Mouse (Mus musculus) forebrain, embryonic 14.5 days (tissue): Measurements from ENCODE around the gene Map1b. TPM values are rescaled to one million over a fixed set of nuclear protein-coding genes. Genes with fewer than 3 reads are reported as not detected.

ENCODE experiments used
- ATAC-seq: fragments of 200-750 bp; cut with Nextera tagmentation; 2 replicates; pipeline ENCODE4 v1.8.0; 2017; ENCODE audit warnings: mild to moderate bottlenecking, moderate library complexity
- DNase-seq: peaks from one replicate; pipeline ENCODE4 v3.0.0-alpha.2; 2015; ENCODE audit warnings: low spot score
- H3K27ac ChIP-seq: fragments of 300-500 bp; sonication (generic); 2 replicates; pipeline ENCODE4 v1.5.1; 2014; ENCODE audit warnings: low read depth, mild to moderate bottlenecking, control low read depth, low read length, moderate library complexity
- H3K27me3 ChIP-seq: fragments of 300-500 bp; sonication (generic); replicated peaks from 2 replicates; pipeline ENCODE4 v1.6.1; 2014; ENCODE audit warnings: low read length, control low read depth, mixed read lengths; ENCODE audit not compliant: control insufficient read depth, insufficient read depth
- H3K36me3 ChIP-seq: fragments of 300-500 bp; sonication (generic); 2 replicates; pipeline ENCODE4 v1.6.1; 2014; ENCODE audit warnings: low read length, control low read depth; ENCODE audit not compliant: control insufficient read depth, insufficient read depth
- H3K4me1 ChIP-seq: fragments of 300-500 bp; sonication (generic); 2 replicates; pipeline ENCODE4 v1.6.1; 2014; ENCODE audit warnings: antibody characterized with exemption, low read length, control low read depth; ENCODE audit not compliant: control insufficient read depth, insufficient read depth
- H3K4me2 ChIP-seq: fragments of 300-500 bp; sonication (generic); 2 replicates; pipeline ENCODE4 v1.6.1; 2014; ENCODE audit warnings: mild to moderate bottlenecking, control low read depth, low read length
- H3K4me3 ChIP-seq: fragments of 300-500 bp; sonication (generic); 2 replicates; pipeline ENCODE4 v1.5.1; 2014; ENCODE audit warnings: low read depth, low read length, control low read depth
- H3K9ac ChIP-seq: fragments of 300-500 bp; sonication (generic); 2 replicates; pipeline ENCODE4 v1.6.1; 2014; ENCODE audit warnings: mild to moderate bottlenecking, low read length, control low read depth, moderate library complexity
- H3K9me3 ChIP-seq: fragments of 300-500 bp; sonication (generic); replicated peaks from 2 replicates; pipeline ENCODE4 v1.6.1; 2016; ENCODE audit warnings: low read length, control low read depth, mixed read lengths; ENCODE audit not compliant: control insufficient read depth
- WGBS: fragments of 180-500 bp; shearing (Covaris S2); extraction: QIAGEN DNeasy Blood & Tissue Kit; methylation state at CpG from one replicate; pipeline ENCODE4 v1.1.7; 2014; 5-methylcytosine and 5-hydroxymethylcytosine counted together
- polyA plus RNA-seq: library from polyadenylated mRNA; unstranded; fragments of >200 nt; fragmentation: Nextera tagmentation; extraction: Ambion mirVana; gene quantifications from 2 replicates; pipeline ENCODE4 v1.2.1, GENCODE M21; 2014

Gene Map1b
- polyA plus RNA-seq, 1 experiment from 2014 or later, result 1,380 TPM

DNA sequence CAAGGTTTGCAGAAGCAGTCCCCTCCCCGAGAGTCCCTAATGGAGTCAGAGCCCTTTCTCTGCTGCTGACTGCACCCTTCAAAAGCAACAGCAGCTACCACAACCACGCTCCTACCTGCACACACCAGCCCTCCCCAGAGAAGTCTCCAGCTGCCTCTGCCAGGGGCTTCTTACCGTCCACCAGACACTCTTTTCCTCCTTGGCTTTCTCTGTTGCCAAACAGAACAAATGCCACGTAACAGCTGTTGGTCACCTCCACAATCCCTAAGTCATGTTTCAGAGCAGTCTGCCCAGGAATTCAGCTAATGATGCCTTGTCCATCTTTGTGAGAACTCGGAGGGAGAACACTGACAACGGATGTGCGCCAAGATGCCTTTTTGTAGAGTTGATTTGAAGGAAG is 69.3 kb downstream of the Map1b start:
- peak overlapping the region; percentile 70 for H3K9ac ChIP-seq
- H3K27ac ChIP-seq, result peak overlapping the region; percentile 92
- peaks cover 19% of the 10 kb centered on the region for H3K36me3 ChIP-seq
- peaks cover 79% of the 10 kb centered on the region for H3K4me1 ChIP-seq
- ATAC-seq, result no peak
- DNase-seq, result no peak
- no peaks in the 10 kb centered on the region for H3K9me3 ChIP-seq
- peak overlapping the region; percentile 54 for H3K4me2 ChIP-seq
- H3K27me3 ChIP-seq, result no peaks in the 10 kb centered on the region
- peak overlapping the region; percentile 34 for H3K4me3 ChIP-seq
- 35% methylated on average over 7 of the region's 7 CpGs for WGBS

DNA sequence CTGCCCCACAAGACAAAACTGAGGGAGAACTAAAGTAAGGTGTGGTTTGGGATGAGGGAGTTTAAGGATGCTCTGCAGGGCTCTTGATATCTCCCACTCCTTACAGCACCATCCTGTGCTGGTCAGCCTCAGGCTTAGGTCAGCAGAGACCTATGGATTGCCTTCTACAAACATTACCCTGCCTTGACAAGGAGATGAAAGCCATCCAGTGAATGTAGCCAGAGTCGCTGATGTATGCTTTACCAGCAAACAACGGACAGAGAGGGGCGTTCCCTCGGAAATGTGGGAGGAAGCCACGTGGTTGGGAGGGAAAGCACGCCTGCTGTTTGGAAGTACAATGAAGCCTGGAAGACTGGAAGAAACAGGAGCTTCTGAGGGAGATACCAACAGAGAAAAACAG is 71.5 kb downstream of the Map1b start:
- Histone ChIP-seq H3K27me3 (no peaks in the 10 kb centered on the region), H3K4me1 (peaks cover 82% of the 10 kb centered on the region), H3K4me2 (peak overlapping the region; percentile 54), H3K9me3 (no peaks in the 10 kb centered on the region), H3K9ac (peak overlapping the region; percentile 68), H3K4me3 (peak overlapping the region; percentile 34), H3K27ac (peak overlapping the region; percentile 92), H3K36me3 (peaks cover 37% of the 10 kb centered on the region)
- DNase-seq, result peak; percentile 92
- 0% methylated on average over 6 of the region's 6 CpGs for WGBS
- ATAC-seq, result peak; percentile 45

DNA sequence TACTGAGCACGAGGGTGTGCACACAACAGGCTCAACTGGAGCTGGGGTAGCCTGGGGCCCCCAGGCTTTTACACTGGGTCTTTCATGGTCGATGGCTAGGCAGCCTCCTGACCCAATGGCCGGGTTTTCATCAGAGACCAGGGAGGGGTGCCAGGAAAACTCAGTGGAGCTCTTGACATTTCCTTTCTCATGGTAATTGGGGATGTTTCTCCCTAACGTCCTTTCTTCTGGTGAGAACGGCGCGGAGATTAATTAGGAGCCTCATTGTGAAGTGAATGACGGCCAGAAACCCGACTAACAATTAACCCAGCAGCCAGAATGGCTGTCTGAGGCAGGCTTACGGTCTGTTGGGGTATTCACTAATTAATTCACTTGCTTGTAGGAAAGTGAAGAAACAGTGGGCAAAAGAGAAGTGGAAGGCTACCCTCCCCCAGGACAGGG is 71.9 kb downstream of the Map1b start:
- ATAC-seq (peak; percentile 82), DNase-seq (peak; percentile 97)
- no peaks in the 10 kb centered on the region for H3K9me3 ChIP-seq
- peaks cover 82% of the 10 kb centered on the region for H3K4me1 ChIP-seq
- 2% methylated on average over 10 of the region's 10 CpGs for WGBS
- no peaks in the 10 kb centered on the region for H3K27me3 ChIP-seq
- H3K9ac ChIP-seq, result peak overlapping the region; percentile 68
- H3K36me3 ChIP-seq, result peaks cover 41% of the 10 kb centered on the region
- H3K4me3 ChIP-seq, result peak overlapping the region; percentile 34
- peak overlapping the region; percentile 54 for H3K4me2 ChIP-seq
- peak overlapping the region; percentile 92 for H3K27ac ChIP-seq

DNA sequence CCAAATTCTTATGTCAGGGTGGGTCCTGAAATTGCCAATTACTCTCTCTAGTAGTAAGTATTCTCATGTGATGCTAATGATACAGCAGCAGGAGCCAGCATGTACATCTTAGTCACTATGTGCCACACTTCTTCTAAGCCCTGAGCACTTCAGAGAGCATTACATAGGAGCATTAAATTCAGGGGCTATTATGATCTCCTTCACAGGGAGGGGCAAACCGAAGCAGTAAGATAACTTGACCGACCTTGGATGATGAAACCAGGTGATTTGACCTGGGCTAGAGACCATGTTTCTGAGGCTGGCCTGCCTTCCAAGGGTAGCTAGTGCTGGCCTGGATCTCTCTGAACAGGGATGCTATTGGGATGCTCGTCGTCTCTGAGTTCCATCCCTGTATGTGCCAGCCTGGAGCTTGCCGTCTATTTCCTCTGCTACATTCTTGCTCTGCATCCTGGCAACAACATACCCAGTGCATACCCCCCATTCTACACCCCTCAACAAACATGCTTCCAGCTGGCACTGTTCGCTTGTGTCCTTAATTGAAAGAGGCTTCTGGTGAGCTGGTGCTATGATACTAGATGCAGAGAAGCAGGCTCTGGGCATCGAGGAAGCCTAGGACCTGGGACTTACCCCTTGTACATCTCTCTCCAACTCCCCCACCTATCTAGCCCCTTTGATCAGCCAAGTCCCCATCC is 72.7 kb downstream of the Map1b start:
- peaks cover 75% of the 10 kb centered on the region for H3K4me1 ChIP-seq
- H3K27ac ChIP-seq, result peak overlapping the region; percentile 92
- H3K27me3 ChIP-seq, result no peaks in the 10 kb centered on the region
- H3K4me2 ChIP-seq, result peak overlapping the region; percentile 54
- WGBS, result 10% methylated on average over 7 of the region's 7 CpGs
- no peaks in the 10 kb centered on the region for H3K9me3 ChIP-seq
- H3K36me3 ChIP-seq, result peaks cover 49% of the 10 kb centered on the region
- ATAC-seq (peak; percentile 61), DNase-seq (peak; percentile 92)
- H3K4me3 ChIP-seq, result peak overlapping the region; percentile 34
- H3K9ac ChIP-seq, result peak overlapping the region; percentile 68

DNA sequence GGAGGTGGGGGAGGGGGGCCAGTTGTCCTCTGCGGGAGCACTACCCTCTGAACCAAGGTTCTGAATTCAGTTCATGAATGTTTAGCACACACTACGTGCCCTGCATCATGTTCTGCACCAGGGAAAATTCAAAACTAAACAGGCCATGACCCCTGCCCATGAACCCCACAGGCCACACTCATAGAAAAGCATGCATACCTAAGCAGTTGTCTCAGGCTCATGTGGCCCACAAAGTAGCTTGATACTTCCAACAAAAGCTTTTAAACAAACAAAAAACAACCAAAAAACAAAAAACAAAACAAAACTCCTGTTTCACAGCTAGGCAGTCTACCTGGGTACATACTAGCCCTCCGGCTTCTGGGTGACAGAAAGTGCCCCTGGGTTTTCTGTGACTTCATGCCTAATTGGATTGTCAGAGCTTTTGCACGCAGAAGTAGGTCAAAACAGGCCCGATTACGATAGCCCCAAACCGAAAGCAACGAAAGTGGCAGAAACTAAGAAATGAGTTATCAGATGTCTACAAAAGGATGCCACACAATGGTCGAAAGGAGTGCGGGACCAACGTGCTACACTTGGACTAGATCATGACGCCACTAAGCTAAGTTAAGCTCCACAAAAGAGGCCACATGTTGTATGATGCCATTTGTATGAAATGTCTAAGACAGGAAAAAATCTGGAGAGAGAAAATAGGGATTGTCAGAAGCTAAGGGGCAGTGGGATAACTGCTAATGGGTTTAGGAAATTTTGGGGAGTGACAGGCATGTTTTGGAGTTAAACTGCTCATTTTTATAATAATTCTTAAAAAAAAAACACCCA is 73.7 kb downstream of the Map1b start:
- H3K4me2 ChIP-seq, result peak overlapping the region; percentile 54
- peak overlapping the region; percentile 92 for H3K27ac ChIP-seq
- H3K27me3 ChIP-seq, result no peaks in the 10 kb centered on the region
- ATAC-seq, result no peak
- 5% methylated on average over 12 of the region's 12 CpGs for WGBS
- H3K9ac ChIP-seq, result peak overlapping the region; percentile 68
- DNase-seq, result no peak
- H3K36me3 ChIP-seq, result peaks cover 59% of the 10 kb centered on the region
- H3K4me3 ChIP-seq, result peak overlapping the region; percentile 34
- H3K9me3 ChIP-seq, result no peaks in the 10 kb centered on the region
- H3K4me1 ChIP-seq, result peaks cover 70% of the 10 kb centered on the region

DNA sequence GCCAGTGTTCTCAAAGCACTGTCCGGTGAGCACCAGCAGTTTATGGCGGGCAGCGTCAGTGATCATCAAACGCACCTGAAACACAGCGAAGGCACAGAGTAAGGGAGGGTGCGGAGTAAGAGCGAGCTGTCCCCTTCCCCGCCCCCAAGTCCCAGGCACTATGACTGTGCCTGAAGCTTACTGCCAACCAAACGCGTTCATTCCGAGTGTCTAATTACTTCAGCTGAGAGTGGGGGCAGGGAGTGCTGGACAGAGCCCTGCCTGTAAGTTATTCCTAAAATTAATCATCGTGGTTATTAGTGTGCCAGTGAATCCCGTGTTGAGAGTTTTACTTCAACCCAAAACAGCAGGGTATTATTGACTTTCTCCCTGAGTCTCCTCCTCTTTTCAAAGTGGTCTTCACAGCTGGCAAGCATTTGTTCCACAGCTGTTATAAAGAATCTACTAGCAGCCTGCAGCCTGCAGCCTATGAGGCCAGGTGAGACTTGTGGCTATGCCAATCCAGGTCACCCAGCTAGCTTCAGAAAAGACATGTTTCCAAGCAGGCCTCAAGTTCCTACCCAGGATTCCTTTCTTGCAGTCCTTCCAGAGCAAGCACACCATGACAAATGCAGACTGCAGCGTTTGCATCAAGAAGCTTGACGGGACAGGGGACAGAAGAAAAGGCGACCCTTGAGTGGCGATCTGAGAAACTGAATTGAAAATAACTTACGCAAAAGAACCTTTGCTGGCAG is 74.5 kb downstream of the Map1b start:
- Histone ChIP-seq H3K4me2 (peak overlapping the region; percentile 54), H3K36me3 (peaks cover 67% of the 10 kb centered on the region)

DNA sequence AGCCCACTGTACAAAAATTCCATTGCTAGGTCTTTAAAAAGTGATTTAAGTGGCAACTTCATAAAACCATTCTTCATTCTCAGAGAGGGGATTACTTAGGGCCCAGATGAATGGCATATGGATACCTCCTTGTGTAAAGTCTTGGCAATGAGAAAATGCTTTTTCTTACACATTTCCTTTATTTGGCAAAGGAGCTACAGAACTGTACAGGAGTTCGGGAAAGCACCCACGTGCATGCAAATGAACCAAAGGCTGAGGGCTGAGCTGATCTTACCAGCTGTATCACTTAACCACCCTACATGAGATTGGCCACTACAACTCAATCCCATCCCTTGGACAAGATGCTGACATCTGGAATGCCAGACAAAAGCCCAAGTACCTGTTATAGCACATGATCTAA is 76.1 kb downstream of the Map1b start:
- ATAC-seq, result no peak

More for the DNA sequence above, 74.5 kb downstream of the Map1b start:
- Histone ChIP-seq H3K9me3 (no peaks in the 10 kb centered on the region), H3K27me3 (no peaks in the 10 kb centered on the region), H3K4me1 (peaks cover 62% of the 10 kb centered on the region), H3K4me3 (peak overlapping the region; percentile 34), H3K27ac (peak overlapping the region; percentile 92), H3K9ac (peak overlapping the region; percentile 68)
- 18% methylated on average over 18 of the region's 18 CpGs for WGBS
- ATAC-seq (no peak), DNase-seq (peak; percentile 53)

DNA sequence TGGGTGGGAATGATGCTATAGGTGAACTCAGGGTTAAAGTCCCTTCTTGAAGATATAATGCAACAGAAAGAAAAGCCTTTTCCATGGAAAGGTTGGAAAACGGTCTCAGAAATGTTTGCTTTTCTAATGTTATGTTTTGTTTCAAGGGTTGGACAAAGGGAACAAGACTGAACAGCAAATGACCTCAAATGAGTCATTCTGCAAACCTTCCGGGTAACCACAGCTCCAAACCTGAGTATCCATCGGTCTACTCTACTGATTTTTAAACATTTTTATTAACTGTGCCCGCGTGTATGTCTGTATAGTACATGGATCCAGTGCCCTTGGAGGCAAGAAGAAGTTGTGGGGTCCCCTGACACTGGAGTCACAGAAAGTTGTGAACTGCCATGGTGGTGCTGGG is 77.0 kb downstream of the Map1b start:
- DNase-seq (no peak), ATAC-seq (no peak)
- 95% methylated on average over 5 of the region's 5 CpGs for WGBS
- H3K9me3 ChIP-seq, result no peaks in the 10 kb centered on the region
- peaks cover 39% of the 10 kb centered on the region for H3K4me1 ChIP-seq
- H3K27me3 ChIP-seq, result no peaks in the 10 kb centered on the region
- H3K36me3 ChIP-seq, result peaks cover 92% of the 10 kb centered on the region
- H3K4me3 ChIP-seq, result no peak overlapping the region
- H3K4me2 ChIP-seq, result no peak overlapping the region
- H3K9ac ChIP-seq, result no peak overlapping the region
- H3K27ac ChIP-seq, result no peak overlapping the region

More for the DNA sequence above, 76.1 kb downstream of the Map1b start:
- no peaks in the 10 kb centered on the region for H3K9me3 ChIP-seq
- H3K4me2 ChIP-seq, result 0 out of 2 replicates have a peak overlapping the region, but pooled peaks have one; percentile 7
- H3K36me3 ChIP-seq, result peaks cover 83% of the 10 kb centered on the region
- H3K4me3 ChIP-seq, result no peak overlapping the region
- no peaks in the 10 kb centered on the region for H3K27me3 ChIP-seq
- H3K27ac ChIP-seq, result 0 out of 2 replicates have a peak overlapping the region, but pooled peaks have one; percentile 44
- peak; percentile 53 for DNase-seq
- WGBS, result 38% methylated on average over 2 of the region's 2 CpGs
- peaks cover 46% of the 10 kb centered on the region for H3K4me1 ChIP-seq
- H3K9ac ChIP-seq, result 0 out of 2 replicates have a peak overlapping the region, but pooled peaks have one; percentile 21
